14 mouse cellular contexts compared by ENCODE assay signal in genomic region chr8:9451543-9451942, GRCm38 (mm10).
A peak's percentile ranks its signal among the peaks of the same experiment; 100 is the strongest.
DNase-seq lines count a peak whose midpoint lies in the region; ATAC-seq and TF ChIP-seq lines count a peak whose summit lies in the region.
"Had no signal": no experiment of that assay in that cellular context is flagged by ENCODE, and none has a peak within 500 bp of the region (broad histone marks: within the 10 kb centered on the region; RNA-seq: fewer than 3 reads in every experiment).

No protein-coding gene starts in this region.

- ATAC-seq in liver, embryonic 12.5 days, result no peak

- TF ChIP-seq EP300 in MEL (IDR thresholded peaks at IDR 0.05; ENCODE audit: low read depth in 1 of 2, low read length in 2 of 2), result no peak

- H3K27me3 ChIP-seq in liver, adult 2 months (ENCODE audit: control insufficient read depth, insufficient read depth, low read length), result no peaks in the 10 kb centered on the region
- H3K27me3 ChIP-seq in liver, embryonic 12.5 days (replicated peaks), result no peaks in the 10 kb centered on the region
- H3K27me3 ChIP-seq in MEL (ENCODE audit: control insufficient read depth in 1 of 2, insufficient read depth in 2 of 2, low read length in 2 of 2), result no peaks in the 10 kb centered on the region
- H3K27me3 ChIP-seq: megakaryocyte, embryonic 14.5 days; neural tube, embryonic 12.5 days had no signal

- H3K79me2 ChIP-seq in liver, adult 2 months (ENCODE audit: control insufficient read depth, insufficient read depth, low read length), result no peaks in the 10 kb centered on the region
- H3K79me2 ChIP-seq in MEL (ENCODE audit: control insufficient read depth, insufficient read depth, low read length, poor library complexity), result no peaks in the 10 kb centered on the region

- H3K4me2 ChIP-seq in liver, embryonic 12.5 days, result no peak overlapping the region
- H3K4me2 ChIP-seq: neural tube, embryonic 12.5 days had no signal

- 69% methylated on average over 4 of the region's 4 CpGs for WGBS in liver, adult 2 months
- WGBS in liver, embryonic 12.5 days (ENCODE audit: insufficient replicate concordance), result 44% methylated on average over 4 of the region's 4 CpGs

- no peaks in the 10 kb centered on the region for H3K36me3 ChIP-seq in liver, adult 2 months (ENCODE audit: control insufficient read depth, insufficient read depth, low read length)
- no peaks in the 10 kb centered on the region for H3K36me3 ChIP-seq in liver, embryonic 12.5 days
- H3K36me3 ChIP-seq in MEL (ENCODE audit: control insufficient read depth in 1 of 2, insufficient read depth in 2 of 2, low read length in 2 of 2), result no peaks in the 10 kb centered on the region
- H3K36me3 ChIP-seq: neural tube, embryonic 12.5 days had no signal

- no peak for TF ChIP-seq POLR2A in liver, adult 2 months (IDR thresholded peaks at IDR 0.05; ENCODE audit: extremely low read depth, insufficient read depth, low read length)
- no peak for TF ChIP-seq POLR2A in MEL (IDR thresholded peaks at IDR 0.05; ENCODE audit: control insufficient read depth in 1 of 2, insufficient read depth in 1 of 2, low read depth in 1 of 2, low read length in 2 of 2, poor library complexity in 1 of 2)

- TF ChIP-seq RAD21 in MEL (IDR thresholded peaks at IDR 0.05; ENCODE audit: low read depth, low read length), result peak; percentile 17

- no peaks in the 10 kb centered on the region for H3K9me3 ChIP-seq in liver, embryonic 12.5 days (replicated peaks)
- no peaks in the 10 kb centered on the region for H3K9me3 ChIP-seq in MEL (replicated peaks; ENCODE audit: insufficient read depth, low read length)
- H3K9me3 ChIP-seq: neural tube, embryonic 12.5 days had no signal

- no peak overlapping the region for H3K4me3 ChIP-seq in liver, adult 2 months (ENCODE audit: insufficient read depth, low read depth, low read length)
- no peak overlapping the region for H3K4me3 ChIP-seq in liver, embryonic 12.5 days
- no peak overlapping the region for H3K4me3 ChIP-seq in MEL (ENCODE audit: control insufficient read depth in 1 of 2, insufficient read depth in 1 of 2, low read depth in 2 of 2, low read length in 2 of 2)
- H3K4me3 ChIP-seq: erythroblast, embryonic 14.5 days; megakaryocyte, embryonic 14.5 days; neural tube, embryonic 12.5 days had no signal

- H3K9ac ChIP-seq in liver, adult 2 months (ENCODE audit: low read depth, low read length), result no peak overlapping the region
- no peak overlapping the region for H3K9ac ChIP-seq in liver, embryonic 12.5 days
- no peak overlapping the region for H3K9ac ChIP-seq in MEL (ENCODE audit: control insufficient read depth, low read depth, low read length, poor library complexity, severe bottlenecking)
- H3K9ac ChIP-seq: neural tube, embryonic 12.5 days had no signal

- peak; percentile 24 to 35 for DNase-seq in cerebellum, postnatal 10 days
- no peak for DNase-seq in cerebellum, adult 9-11 months
- peak; percentile 3 for DNase-seq in liver, adult 2 months (ENCODE audit: extremely low read depth, low read depth, low spot score)
- DNase-seq in MEL (ENCODE audit: low read depth, low spot score), result peak; percentile 18
- peak; percentile 26 for DNase-seq in retina, postnatal 1 day
- no peak for DNase-seq in ovary, postnatal 36 days (ENCODE audit: low spot score)
- no peak for DNase-seq in gastrocnemius, postnatal 25 days
- DNase-seq: cerebellum, adult 18-20 months; gastrocnemius, postnatal 10 days; kidney, postnatal 14 days had no signal

- 0 out of 2 replicates have a peak, but pooled peaks have one; percentile 6 for TF ChIP-seq CTCF in liver, adult 2 months (IDR thresholded peaks at IDR 0.05; ENCODE audit: low read depth, low read length)
- TF ChIP-seq CTCF in MEL (IDR thresholded peaks at IDR 0.05 in 2 of 3, conservative IDR thresholded peaks at IDR 0.05 in 1 of 3; ENCODE audit: control insufficient read depth in 1 of 3, insufficient read depth in 1 of 3, low read depth in 2 of 3, low read length in 3 of 3, poor library complexity in 1 of 3, severe bottlenecking in 1 of 3), result peak; percentile 14 to 57 (median 37); a peak in 4 of 6 replicates

- no peak overlapping the region for H3K27ac ChIP-seq in liver, adult 2 months (replicated peaks; ENCODE audit: insufficient read depth, low read depth, low read length)
- H3K27ac ChIP-seq in liver, embryonic 12.5 days, result no peak overlapping the region
- H3K27ac ChIP-seq in MEL (ENCODE audit: control insufficient read depth, low read depth, low read length), result no peak overlapping the region
- H3K27ac ChIP-seq: neural tube, embryonic 12.5 days had no signal

- no peaks in the 10 kb centered on the region for H3K4me1 ChIP-seq in liver, adult 2 months (ENCODE audit: control insufficient read depth, insufficient read depth, low read length)
- no peaks in the 10 kb centered on the region for H3K4me1 ChIP-seq in liver, embryonic 12.5 days
- H3K4me1 ChIP-seq in MEL (ENCODE audit: control insufficient read depth in 1 of 2, insufficient read depth in 2 of 2, low read length in 2 of 2), result no peaks in the 10 kb centered on the region
- H3K4me1 ChIP-seq: megakaryocyte, embryonic 14.5 days; neural tube, embryonic 12.5 days had no signal

TF ChIP-seq in MEL, 35 proteins besides CTCF, POLR2A, EP300 and RAD21:
- no peak for TF ChIP-seq POLR2AphosphoS5 (IDR thresholded peaks at IDR 0.05; ENCODE audit: borderline replicate concordance, low read depth, low read length)
- TF ChIP-seq ZMIZ1 (IDR thresholded peaks at IDR 0.05; ENCODE audit: low read depth, low read length), result no peak
- TF ChIP-seq MYC (IDR thresholded peaks at IDR 0.05; ENCODE audit: low read depth, low read length), result no peak
- TF ChIP-seq SMC3 (IDR thresholded peaks at IDR 0.05; ENCODE audit: low read depth, low read length), result peak; percentile 19; the same call in 1 of the 2 replicates
- no peak for TF ChIP-seq MAX (IDR thresholded peaks at IDR 0.05; ENCODE audit: low read length)
- no peak for TF ChIP-seq USF2 (IDR thresholded peaks at IDR 0.05; ENCODE audit: borderline replicate concordance in 1 of 2, insufficient read depth in 1 of 2, low read depth in 1 of 2, low read length in 2 of 2)
- TF ChIP-seq TBP (IDR thresholded peaks at IDR 0.05; ENCODE audit: low read depth, low read length), result no peak

Comparison
In these comparisons a context has a peak if more than half of its experiments do, and no peak if none do; other contexts are left out.
1. DNase-seq: peak in cerebellum, postnatal 10 days (2 of 2), liver, adult 2 months (single experiment), MEL (single experiment) and retina, postnatal 1 day (single experiment); none in cerebellum, adult 9-11 months (single experiment), ovary, postnatal 36 days (single experiment) and gastrocnemius, postnatal 25 days (single experiment).